Mouse (Mus musculus) ovary, adult 18-20 months (tissue): ENCODE results near the gene Setmar.

Experiments used
- DNase-seq: peaks from one replicate; pipeline ENCODE4 v3.0.0; 2022; ENCODE audit warnings: low spot score, mixed read lengths

Setmar gene

GRCm38 (mm10) chr6:108114971-108115370, 50.1 kb downstream of the Setmar start:
- DNase-seq, result no peak

- no peak for DNase-seq
Measured at GRCm38 (mm10) chr6:108117881-108118280, 53.0 kb downstream of the Setmar start.

- no peak for DNase-seq
Measured at GRCm38 (mm10) chr6:108125474-108125873, 60.6 kb downstream of the Setmar start.

GRCm38 (mm10) chr6:108126631-108127030, 61.8 kb downstream of the Setmar start:
- no peak for DNase-seq
